Mouse (Mus musculus) thymus, adult 2 months (tissue): ENCODE measurements around the gene Rps17.

ENCODE experiments used
- CTCF ChIP-seq: fragments of 200-500 bp; IDR thresholded peaks from 2 replicates; pipeline ENCODE4 v1.5.1; 2012; ENCODE audit warnings: mild to moderate bottlenecking, control low read depth, low read length, moderate library complexity, borderline replicate concordance; ENCODE audit not compliant: control insufficient read depth, poor library complexity, insufficient read depth; ENCODE audit errors: extremely low read depth
- POLR2A ChIP-seq: fragments of 200-500 bp; IDR thresholded peaks from 2 replicates; pipeline ENCODE4 v1.6.1; 2012; ENCODE audit warnings: mild to moderate bottlenecking, low read length, control low read depth, moderate library complexity; ENCODE audit not compliant: control insufficient read depth, poor library complexity, insufficient read depth; ENCODE audit errors: extremely low read depth

DNA sequence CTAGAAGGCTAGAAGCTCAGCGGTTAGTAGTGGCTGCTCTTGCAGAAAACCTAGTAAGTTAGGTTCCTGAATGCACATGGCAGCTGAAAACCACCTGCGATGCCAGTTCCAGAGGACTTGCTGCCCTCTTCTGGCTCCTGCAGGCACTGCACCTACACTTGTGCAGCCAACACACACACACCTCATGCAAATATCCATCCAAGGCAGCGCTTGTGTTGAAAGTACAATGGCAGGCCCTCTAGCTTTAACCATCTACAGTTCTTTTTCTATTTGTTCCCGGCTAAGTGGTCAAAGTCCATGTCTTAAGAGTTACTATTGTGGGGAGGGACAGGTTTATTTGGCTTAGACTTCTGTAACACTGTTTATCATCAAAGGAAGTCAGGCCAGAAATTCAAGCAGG is 5.3 kb downstream of the Rps17 start:
- TF ChIP-seq CTCF = 0 out of 2 replicates have a peak, but pooled peaks have one; percentile 69
- TF ChIP-seq POLR2A = no peak
